Mouse (Mus musculus) C2C12 (cell line): ENCODE measurements around the gene Vps11.

Experiments
- CEBPB ChIP-seq: IDR thresholded peaks from one replicate; pipeline ENCODE4 v1.6.1; 2011; ENCODE audit warnings: low read depth, mild to moderate bottlenecking, control low read depth, moderate library complexity
- CTCF ChIP-seq: IDR thresholded peaks from one replicate; pipeline ENCODE4 v1.5.1; 2011; ENCODE audit not compliant: control insufficient read depth, insufficient read depth, insufficient read length
- MAX ChIP-seq: IDR thresholded peaks from one replicate; pipeline ENCODE4 v1.6.1; 2011; ENCODE audit warnings: mild to moderate bottlenecking, control low read depth
- USF1 ChIP-seq: IDR thresholded peaks from one replicate; pipeline ENCODE4 v1.6.1; 2011; ENCODE audit warnings: low read depth, mild to moderate bottlenecking, control low read depth, moderate library complexity

DNA sequence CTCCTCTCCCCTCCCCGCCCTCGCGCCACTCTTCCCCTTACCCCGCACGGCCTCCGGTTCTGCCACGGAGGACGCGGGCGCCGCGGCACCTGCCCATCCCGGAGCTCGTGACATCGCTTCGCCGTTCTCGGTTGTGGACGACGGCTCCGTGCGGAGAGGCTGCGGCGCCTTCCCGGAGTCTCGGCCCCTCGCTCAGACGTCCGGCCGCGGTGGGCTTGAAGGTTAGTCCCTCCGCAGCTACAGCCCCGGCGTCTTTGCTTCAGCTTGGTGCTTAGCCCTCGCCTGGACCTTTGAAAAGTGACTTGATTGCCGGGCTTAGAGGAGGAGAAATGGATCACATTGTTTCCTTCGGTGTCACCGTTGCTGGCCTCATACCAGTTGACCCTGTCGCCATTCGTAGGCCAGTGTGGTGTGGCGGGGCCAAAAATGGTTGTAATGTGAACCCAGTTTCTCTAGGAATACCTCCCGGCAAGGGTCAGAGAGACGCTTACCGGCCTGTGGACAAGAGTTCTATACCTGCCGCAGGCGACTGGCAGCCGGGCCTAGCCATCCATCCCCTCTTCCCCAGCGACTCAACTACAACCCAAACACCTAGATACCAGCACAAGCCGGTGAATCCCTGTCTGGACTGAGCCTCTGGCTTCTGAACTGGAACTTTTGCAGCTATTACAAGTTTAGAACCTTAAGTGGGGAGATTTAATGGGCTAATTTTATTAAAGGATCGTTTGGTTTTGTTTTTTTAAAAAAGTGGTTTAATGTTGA, 26.0 kb downstream of the Vps11 start:
- TF ChIP-seq CTCF: no peak
- no peak for TF ChIP-seq MAX
- no peak for TF ChIP-seq USF1
- no peak for TF ChIP-seq CEBPB
